Mouse (Mus musculus) T-cell, adult 2 months (primary cell): ENCODE results near the gene Creb3.
"Not testable (repeated sequence)": the region's sequence is repeated elsewhere in the genome, so short reads cannot be mapped to it uniquely, and the experiment has no call there.

Experiments used
- DNase-seq: peaks from one replicate; pipeline ENCODE4 v3.0.0; 2022; ENCODE audit warnings: low spot score

Creb3 gene

DNA sequence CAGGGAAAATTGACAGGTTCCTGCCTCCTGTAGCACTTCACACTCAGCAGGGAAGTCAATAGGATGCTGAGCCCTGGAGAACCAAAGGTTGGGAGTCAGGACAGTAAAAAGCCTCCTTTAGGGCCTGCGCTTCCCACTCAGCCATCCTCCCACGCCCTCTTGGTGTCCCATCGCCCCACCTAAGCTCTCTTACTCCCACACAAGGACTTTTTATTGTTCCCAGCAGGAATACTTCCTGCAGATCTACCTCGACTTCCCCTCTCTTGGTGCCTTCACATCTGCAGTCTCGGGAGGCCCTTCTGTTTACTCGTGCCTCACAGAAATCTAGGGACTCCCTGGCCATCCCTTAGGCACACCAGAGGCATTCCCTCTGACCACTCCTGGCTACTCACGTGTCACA is 21.3 kb downstream of the Creb3 start:
- no peak for DNase-seq

DNA sequence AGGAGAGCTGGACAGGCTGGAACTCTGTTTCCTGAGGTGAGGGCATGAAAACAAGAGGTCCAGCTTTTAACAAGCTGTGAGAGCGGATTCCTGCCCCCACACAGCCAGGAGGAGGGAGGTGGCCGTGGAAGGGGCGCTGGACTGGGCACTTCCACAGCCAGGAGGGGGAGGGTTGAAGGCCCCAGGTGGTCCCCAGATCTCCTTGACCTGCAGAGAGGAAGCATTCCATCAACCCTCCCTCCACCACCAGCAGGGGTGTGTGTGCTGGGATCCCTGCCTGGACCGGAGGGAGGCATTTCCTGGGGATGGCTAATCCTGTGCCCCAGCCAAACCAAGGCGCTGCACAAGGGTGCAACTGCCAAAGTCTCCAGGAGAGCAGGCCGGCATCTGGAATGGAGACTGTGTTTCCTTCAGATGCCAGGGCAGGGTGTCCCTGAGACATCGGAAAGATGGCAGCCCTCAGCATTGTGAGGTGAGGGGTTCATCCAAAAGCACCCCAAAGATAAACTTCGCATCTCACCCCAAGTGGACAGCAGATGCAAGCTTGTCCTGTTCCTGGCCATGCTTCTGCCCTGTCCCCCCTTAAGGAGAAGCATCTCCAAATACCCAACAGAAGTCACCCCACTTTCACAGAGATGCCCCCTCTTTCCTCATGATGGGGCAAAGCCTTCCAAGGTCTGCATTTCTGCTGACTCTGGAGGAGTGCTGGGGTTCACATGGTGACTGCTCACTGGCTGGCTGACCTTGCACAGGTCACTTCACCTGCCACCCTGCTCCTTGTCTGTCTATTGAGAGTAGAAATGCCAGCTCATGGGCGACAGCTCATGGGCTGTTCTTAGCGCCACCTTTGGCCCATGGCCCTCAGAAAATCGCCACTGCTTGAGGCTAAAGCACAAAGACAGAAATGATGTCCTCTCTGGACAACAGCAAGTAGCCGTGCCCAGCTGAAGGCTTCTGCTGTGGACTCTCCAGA is 22.6 kb downstream of the Creb3 start, which contains the start of gene Msmp:
TSS of gene Msmp (minus strand) at position 51 of the 973 bp plus-strand sequence.
- no peak for DNase-seq

DNA sequence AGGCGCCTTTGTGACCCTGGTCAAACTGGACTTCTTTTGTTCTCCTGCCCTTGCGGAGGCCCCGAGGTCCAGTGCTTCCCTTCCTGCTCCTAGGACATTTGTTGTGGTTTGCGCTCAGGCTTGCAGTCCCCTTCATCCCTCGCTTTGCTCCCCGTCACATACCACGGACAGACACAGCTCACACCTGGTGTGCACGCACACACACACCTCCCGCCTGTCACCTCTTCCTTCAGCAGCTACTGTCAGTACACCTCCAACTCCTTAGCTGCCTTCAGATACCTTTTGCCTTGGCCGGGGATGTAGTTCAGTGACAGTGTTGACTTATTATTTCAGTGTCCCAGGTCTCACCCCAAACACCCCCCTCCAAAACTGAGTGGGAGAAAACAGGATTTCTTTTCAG is 23.6 kb downstream of the Creb3 start:
- DNase-seq, result no peak

DNA sequence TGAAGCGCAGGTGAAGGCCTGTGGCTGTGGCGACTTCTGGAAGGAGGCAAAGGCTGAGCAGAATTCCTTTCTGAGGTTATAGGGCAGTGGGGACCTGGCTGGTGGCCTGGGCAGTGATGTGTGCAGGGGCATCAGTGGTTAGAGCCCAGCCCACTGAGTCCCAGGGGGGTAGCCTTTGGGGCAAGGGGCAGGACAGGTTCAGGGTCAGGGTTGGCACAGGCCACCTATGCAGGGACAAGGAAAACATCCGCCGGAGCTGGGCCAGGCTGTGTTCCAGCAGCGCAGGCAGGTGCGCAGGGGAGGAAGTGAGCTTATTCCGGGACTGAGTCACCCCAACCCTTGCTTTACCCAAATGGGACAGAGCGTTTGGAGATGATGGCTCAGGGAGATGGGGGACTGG is 24.3 kb downstream of the Creb3 start:
- no peak for DNase-seq

DNA sequence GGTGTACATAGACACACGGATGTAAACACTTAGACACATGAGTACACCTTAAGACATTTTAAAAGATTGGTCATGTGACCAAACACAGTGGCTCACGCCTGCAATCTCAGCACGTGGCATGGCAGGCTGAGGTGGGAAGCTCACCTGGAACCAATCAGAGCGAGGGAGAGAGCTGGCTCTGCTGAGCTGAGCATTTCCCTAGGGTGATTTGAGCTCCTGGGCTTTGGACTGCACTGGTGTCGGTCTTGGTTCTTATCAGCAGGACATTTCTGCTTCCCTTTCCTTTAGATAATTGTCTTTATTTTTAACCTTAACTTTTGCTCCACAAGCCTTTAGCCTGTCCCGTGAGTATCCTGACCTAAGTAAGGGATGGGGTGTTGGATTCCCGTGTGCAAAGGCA is 25.5 kb downstream of the Creb3 start:
- no peak for DNase-seq

- no peak for DNase-seq
Measured at GRCm38 (mm10) chr4:43591543-43591942, 29.4 kb downstream of the Creb3 start.

DNA sequence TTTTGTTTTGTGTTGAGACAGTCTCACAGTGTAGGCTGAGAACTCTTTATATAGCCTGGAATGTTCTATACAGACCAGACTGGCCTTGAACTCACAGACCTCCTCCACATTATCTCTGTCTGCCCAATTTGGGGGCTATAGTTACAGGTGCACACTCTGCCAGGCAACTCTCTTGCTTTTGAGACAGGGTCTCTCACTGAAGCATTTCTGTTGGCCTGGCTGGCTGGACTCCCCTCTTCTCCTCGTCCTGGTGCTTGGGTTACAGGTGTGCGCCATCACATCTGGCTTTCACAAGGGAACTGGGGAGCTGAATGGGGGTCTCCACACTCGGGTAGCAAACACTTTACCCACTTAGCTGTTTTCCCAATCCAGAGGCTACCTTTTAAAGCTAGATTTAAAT is 29.8 kb downstream of the Creb3 start:
- no peak for DNase-seq

- no peak for DNase-seq
Measured at GRCm38 (mm10) chr4:43593453-43593852, 31.3 kb downstream of the Creb3 start.

- not testable (repeated sequence) for DNase-seq
Measured at GRCm38 (mm10) chr4:43596597-43596996, 34.5 kb downstream of the Creb3 start.

DNA sequence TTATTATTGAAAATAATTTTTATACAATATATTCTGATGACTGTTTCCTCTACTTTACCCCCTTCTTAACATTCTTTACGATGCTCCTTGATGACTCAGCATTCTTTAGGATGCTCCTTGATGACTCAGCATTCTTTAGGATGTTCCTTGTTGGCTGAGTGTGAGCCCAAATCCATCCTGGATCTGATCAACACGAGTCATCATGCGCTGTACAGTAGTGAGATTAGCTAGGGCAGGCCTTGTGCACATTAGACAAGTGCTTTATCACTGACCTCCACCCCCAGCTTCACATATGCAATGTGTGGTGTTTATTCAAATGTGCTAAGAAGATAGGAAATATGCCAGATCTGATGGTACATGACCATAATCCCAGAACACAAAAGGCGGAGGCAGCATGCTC is 36.1 kb downstream of the Creb3 start:
- no peak for DNase-seq

DNA sequence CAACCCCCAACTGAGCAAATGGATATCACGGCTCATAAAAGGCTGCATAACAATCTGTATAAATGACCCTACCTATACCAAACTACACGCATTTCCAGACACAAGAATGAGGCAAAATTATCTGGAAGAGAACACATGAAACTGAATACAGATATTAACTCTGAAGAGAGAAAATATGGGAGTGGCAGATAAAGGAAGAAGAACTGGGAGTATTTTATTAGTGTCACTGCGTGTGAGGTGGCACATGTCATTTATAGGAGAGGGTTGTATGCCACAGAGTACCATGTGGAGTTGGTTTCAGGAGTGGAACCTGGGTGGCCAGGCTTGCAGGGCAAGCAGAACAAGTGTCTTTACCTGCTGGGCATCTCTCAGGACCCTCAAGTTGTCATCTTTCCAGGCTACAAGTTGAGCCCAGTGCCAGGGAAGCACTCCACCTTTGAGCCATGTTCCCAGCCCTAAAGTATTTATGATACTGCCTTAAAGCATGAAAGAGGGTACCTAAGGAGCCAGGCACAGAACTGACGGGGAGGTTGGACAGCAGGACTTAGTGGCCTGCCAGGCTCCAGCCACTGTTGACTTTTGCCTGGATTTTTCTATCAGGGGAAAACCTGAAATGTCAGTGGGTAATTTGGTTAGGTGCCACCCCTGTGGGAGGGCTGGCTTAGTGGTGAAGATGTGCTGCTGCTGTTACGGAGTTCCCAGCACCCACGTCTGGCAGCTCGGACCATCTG is 36.7 kb downstream of the Creb3 start:
- DNase-seq, result no peak

DNA sequence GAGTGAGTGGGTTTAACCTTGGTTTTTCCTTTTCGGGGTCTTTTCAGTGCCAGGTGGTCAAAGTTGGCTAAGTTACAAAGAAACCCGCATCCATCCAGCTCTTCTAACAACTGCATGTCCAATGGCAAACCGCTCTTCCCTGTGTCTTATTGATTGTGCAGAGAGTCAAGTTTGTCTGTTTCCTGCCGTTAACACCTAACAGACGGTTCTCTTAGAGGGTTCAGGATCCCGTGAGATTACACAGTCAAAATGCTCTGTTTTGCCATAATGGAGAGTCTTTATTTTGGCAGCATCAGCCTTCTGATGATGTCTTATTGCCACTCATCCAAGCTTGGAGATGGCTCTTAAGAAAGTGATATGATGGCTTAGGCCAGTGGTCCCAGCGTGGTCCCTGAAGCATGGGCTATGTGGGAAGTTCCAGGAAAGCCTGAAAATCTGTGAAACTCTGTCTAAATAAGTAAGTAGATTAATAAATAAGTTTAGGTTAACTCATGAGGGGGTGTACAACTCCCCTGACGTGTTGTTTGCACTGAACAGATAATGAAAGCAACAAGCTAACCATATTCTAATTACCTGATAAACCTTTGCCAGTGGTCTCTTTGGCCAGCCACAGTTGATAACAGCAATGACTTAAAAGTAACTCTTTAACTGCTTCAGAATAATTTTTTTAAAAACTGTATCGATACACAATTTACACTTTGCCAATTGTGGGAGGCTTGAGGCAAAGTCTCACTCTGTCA is 38.2 kb downstream of the Creb3 start:
- no peak for DNase-seq

DNA sequence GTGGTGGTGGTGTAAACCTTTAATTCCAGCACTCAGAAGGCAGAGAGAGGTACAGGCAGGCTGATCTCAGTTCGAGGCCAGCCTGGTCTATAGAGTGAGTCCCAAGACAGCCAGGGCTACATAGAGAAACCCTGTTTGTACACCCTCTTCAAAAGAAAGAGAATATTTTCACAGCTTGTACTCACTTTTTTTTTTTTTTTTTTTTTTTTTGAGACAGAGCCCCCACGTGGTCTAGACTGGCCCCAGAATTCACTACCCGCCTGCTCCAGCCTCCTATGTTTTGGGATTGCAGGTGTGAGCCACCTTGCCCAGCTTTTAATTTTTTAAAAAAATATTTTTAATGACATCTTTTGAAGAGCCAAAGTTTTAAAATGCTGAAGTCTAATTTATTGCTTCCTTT is 42.0 kb downstream of the Creb3 start:
- DNase-seq, result no peak

GRCm38 (mm10) chr4:43604751-43605685 is 42.9 kb downstream of the Creb3 start:
- DNase-seq, result no peak

- DNase-seq, result no peak
Measured at GRCm38 (mm10) chr4:43612534-43612933, 50.4 kb downstream of the Creb3 start.

DNA sequence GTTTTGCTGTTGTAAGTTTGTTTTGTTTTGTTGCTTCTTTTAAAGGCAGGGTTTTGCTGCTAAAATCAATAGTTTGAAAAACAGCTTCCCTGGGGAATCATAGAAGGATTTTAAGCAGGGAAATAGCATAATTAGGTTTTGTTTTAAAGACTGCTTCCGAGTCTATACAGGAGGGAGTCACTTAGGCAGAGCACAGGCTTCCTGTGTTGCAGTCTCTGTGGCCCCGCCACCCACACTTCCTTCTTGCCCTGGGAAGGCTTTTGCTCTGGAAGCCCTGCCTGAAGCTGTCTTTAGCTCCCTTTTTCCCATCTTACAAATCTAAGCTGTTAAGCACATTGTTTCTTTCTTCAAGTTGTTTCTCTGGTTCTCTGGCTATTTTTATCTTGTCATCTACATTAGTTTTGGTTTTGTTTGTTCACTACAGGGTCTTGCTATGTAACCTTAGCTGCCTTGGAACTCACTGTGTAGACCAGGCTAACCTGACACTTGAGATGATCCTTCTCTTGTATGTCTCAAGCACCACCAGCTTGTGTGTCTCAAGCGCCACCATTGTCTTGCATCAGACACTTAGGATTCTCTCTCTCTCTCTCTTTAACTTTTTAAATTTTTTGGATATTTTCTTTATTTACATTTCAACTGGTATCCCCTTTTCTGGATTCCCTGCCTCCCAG is 51.1 kb downstream of the Creb3 start:
- DNase-seq, result no peak
